Mouse (Mus musculus) bone marrow, adult 2 months (tissue): Measurements from ENCODE around the gene Vav3. TPM values are rescaled to one million over a fixed set of nuclear protein-coding genes. Genes with fewer than 3 reads are reported as not detected.

Experiments used
- H3K27ac ChIP-seq: fragments of 200-500 bp; 2 replicates; pipeline ENCODE4 v1.5.1; 2012; ENCODE audit warnings: low read depth, mild to moderate bottlenecking, control low read depth, inconsistent platforms, low read length; ENCODE audit not compliant: control insufficient read depth, poor library complexity, insufficient read depth
- H3K4me1 ChIP-seq: fragments of 200-500 bp; 2 replicates; pipeline ENCODE4 v1.6.1; 2011; ENCODE audit warnings: low read length; ENCODE audit not compliant: control insufficient read depth, insufficient read depth
- H3K4me3 ChIP-seq: fragments of 200-500 bp; replicated peaks from 2 replicates; pipeline ENCODE3; 2011; ENCODE audit warnings: mild to moderate bottlenecking, low read depth, low read length, control low read depth; ENCODE audit not compliant: control insufficient read depth
- CTCF ChIP-seq: fragments of 200-500 bp; IDR thresholded peaks from 2 replicates; pipeline ENCODE4 v1.5.1; 2011; ENCODE audit warnings: low read length, control low read depth; ENCODE audit not compliant: control insufficient read depth, insufficient read depth
- POLR2A ChIP-seq: fragments of 200-500 bp; IDR thresholded peaks from 2 replicates; pipeline ENCODE4 v1.6.1; 2011; ENCODE audit warnings: low read depth, mild to moderate bottlenecking, control low read depth, low read length, borderline replicate concordance; ENCODE audit not compliant: control insufficient read depth
- WGBS: fragments of 180-500 bp; shearing (Covaris S2); methylation state at CpG from one replicate; pipeline ENCODE4 v1.1.7; 2018; 5-methylcytosine and 5-hydroxymethylcytosine counted together
- polyA plus RNA-seq: library from polyadenylated mRNA; stranded (reverse); fragments of >200 nt; gene quantifications from 2 replicates; pipeline ENCODE4 v1.2.4, GENCODE M21; 2011; ENCODE audit warnings: low replicate concordance; ENCODE audit not compliant: missing spikeins, insufficient read depth, insufficient read length

Vav3 gene
- polyA plus RNA-seq: 8.9 and 12.7 TPM in 2 replicates

DNA sequence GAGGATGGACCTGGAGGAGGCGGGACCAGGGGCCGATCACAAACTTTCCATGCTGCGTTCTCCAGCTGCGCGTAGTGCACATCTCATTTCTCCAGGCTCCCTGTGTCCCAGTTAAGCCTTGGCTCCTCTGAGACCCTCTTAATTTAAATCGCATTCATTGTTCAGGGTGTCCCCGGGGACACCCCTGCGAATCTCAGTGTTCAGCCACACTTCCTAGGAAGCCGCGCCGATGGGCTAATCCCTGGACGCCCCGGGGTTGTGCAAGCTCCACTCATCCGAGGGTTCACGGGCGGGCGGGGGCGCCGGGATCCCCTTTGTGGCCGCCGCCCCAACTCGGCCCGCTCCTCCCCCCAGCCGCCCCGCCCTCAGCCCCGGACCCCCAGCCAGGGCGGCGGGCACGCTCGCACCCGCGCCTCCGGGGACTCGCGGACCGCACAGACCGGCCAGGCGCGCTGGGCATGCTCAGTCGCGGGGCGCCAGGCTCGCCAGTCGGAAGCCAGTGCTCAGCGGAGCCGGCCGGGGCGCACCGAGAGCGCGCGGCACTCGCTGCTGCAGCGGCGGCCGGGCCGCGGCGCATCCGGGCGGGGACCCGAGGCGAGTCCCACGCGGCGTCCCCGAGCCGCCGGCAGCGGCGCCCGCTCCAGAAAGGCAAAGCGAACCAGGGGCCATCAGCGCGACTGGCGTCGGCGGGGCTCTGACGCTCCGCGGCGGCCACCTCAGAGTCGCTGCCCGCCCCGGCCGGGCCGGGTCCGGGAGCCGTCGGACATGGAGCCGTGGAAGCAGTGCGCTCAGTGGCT is at the start of gene Vav3:
Vav3 (plus strand) TSS at position 380 of the 797 bp plus-strand sequence.
- H3K4me3 ChIP-seq: peak within 1 kb of the TSS; percentile 94
- no peaks in the 10 kb centered on the region; the same call in 1 of the 2 replicates for H3K4me1 ChIP-seq
- under 1% methylated on average over 87 of the region's 92 CpGs for WGBS
- H3K27ac ChIP-seq: peak within 1 kb of the TSS; percentile 97
- TF ChIP-seq CTCF (no peak), POLR2A (peak; percentile 43; the same call in 1 of the 2 replicates)

DNA sequence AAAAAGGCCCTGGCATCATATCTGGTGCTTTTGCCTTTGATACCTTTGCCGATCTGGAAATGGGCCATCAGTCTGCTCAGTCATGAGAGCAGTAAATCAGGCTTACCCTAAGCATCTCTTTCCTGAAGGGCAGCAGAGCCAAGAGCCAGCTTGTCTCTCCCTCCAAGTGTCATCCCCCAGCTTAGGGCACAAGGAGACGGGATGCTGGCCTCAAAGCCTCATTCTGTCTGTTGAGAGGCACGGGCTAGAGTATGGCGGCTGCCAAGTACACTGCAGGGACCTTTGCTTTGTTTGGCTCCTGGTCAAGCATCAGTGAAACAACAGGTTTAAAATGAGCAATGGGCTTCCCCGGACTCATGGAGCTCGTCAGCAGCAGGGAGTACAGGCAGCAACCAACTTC is 41.6 kb upstream of the Vav3 start:
- 83% methylated on average over 6 of the region's 6 CpGs for WGBS
- no peak for TF ChIP-seq CTCF
- TF ChIP-seq POLR2A: no peak
- Histone ChIP-seq H3K4me1 (no peaks in the 10 kb centered on the region; the same call in 1 of the 2 replicates), H3K4me3 (no peak overlapping the region), H3K27ac (no peak overlapping the region)

DNA sequence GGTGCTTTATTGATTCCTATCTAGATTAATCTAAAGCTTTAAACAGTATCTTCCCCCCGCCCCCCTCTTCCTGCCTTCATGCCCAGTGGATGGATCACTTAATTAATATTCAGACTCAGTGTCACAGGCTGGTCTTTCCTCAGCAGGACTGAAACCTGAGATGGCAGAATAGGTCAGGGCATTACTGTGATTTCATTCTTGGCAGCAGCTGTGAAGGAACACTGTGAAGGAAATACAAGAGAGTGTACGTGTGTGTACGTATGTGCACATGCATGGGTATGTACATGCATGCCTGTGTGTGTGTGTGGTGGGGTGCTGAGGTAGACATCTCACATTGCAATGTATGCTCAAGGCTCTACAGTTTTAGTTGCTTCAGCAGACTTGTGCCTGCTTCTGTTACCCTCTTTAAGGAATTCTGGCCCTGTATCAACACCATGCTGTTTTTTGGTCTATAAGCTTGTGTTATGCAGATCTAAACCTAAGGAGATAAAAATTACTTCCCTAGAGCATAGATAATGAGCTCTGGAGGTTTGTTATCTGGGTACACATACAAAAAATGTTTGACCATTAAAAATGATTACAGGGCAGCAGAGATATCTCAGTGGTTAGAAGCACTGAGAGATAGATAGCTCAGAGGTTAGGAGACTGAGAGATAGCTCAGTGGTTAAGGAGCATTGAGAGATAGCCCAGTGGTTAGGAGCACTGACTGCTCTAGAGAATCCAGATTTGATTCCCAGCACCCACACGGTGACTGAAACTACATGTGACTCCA is 41.0 kb upstream of the Vav3 start:
- no peaks in the 10 kb centered on the region; the same call in 1 of the 2 replicates for H3K4me1 ChIP-seq
- no peak for TF ChIP-seq POLR2A
- TF ChIP-seq CTCF: no peak
- WGBS: 74% methylated on average over 4 of the region's 4 CpGs
- H3K27ac ChIP-seq: no peak overlapping the region
- no peak overlapping the region for H3K4me3 ChIP-seq

DNA sequence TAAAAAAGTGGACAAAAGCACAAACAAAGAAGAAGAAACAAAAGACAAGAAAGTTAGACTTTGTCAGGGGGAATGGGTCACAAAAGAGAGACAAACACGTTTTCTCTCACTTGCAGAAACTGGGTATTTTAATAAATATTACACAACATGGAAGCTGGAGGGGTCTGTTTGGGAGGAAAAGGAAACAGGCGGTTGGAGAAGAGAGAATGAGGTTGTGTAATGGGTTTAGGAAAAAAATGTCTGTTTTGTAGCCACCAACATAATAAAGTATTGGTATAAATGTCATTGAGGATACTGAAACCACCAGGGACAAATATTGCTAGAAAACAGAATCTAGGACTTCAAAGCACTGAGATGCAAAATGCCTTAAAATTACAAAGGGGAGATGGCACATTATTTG is 38.4 kb upstream of the Vav3 start:
- no peak overlapping the region for H3K4me3 ChIP-seq
- WGBS: 11% methylated on average over 2 of the region's 2 CpGs
- H3K27ac ChIP-seq: no peak overlapping the region
- no peaks in the 10 kb centered on the region; the same call in 1 of the 2 replicates for H3K4me1 ChIP-seq
- no peak for TF ChIP-seq CTCF
- TF ChIP-seq POLR2A: no peak

DNA sequence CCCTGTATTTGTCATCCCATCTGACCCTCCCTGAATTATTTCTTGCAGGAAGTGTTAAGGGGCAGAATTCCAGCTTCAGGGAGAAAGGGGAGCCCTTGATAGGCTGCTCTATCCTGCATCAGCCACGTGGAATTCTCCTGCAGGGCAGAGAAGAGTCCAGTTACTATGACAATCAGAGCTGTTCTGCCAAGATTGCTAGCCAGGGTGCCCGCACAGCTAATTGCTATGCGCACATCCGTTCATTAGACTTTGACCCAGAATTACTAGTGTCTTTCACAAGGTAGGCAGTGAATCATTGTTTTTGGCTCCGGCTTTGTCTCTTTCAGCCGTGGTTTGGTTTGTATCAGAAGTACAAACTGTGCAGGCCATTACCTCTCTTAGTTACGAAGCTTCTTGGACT is 33.0 kb upstream of the Vav3 start:
- Histone ChIP-seq H3K4me1 (no peaks in the 10 kb centered on the region; the same call in 1 of the 2 replicates), H3K27ac (no peak overlapping the region), H3K4me3 (no peak overlapping the region)
- TF ChIP-seq CTCF (no peak), POLR2A (no peak)
- 80% methylated on average over 7 of the region's 7 CpGs for WGBS

DNA sequence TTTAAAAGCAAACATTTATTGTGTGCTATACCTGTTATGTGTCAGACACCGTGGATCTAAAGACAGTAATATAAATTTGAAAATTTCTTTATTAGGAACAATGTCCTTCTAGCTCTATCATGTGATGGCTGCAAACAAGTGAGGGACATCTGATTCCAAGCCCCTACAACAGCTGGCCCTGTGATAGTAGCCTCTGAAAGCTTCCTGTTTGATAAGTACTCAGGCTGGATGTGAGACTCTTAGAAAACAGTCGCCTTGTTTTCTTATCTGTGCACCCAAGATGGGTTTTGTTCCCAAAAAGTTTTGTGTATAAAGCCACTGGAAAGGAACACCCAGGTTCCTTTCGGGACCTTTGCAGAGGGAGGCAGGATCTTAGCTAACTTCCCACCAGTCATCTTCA is 32.0 kb upstream of the Vav3 start:
- 43% methylated on average over 3 of the region's 3 CpGs for WGBS
- TF ChIP-seq POLR2A (no peak), CTCF (no peak)
- Histone ChIP-seq H3K4me1 (no peaks in the 10 kb centered on the region; the same call in 1 of the 2 replicates), H3K27ac (no peak overlapping the region), H3K4me3 (no peak overlapping the region)

DNA sequence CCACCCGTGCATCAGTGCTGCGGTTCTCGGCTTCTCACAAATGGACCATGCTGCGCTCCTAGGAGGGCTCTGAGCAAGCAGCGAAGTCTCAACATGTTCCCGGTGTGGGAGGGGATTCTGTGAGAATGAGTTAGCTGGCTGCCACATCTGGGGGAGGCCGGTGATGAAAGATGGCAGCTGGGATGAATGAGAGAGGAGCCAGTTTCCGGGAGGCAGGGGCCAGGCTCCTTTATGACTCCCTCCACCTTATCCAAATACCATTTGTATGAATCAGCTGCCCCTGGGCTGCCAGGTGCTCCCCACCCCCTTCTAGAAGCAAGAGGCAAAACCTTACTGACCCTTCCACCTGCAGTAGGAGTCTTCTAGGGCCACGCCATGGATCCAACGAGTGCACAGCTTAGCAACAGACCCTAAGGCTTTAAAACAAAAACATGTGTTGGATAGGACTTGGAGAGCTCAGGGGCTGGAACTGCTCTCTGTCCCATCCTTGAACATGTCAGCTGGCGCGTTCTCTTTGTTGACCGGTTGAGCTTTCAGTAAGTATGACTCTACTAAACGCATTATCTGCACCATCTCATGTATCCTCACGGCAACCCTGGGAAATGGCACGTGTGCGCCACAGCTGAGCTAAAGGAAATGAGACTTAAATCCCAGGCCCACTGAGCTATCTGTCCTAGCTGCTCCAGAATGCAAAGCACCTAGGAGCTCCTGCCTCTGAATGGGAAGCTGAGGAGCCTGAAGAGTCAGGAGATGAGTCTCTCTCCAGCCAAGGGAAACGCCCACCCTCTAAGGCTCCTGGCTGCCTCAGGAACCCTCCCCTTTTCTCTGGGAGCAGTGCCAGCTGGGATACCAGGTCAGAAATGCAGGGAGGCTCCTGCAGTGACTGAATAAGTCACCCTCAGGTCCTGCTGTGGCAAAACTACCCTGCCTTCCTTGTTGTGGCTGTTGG is 30.9 kb upstream of the Vav3 start:
- WGBS: 83% methylated on average over 18 of the region's 18 CpGs
- Histone ChIP-seq H3K4me3 (no peak overlapping the region), H3K27ac (no peak overlapping the region), H3K4me1 (no peaks in the 10 kb centered on the region; the same call in 1 of the 2 replicates)
- TF ChIP-seq CTCF: no peak
- TF ChIP-seq POLR2A: no peak
